Mouse (Mus musculus) central nervous system, embryonic 18 days (tissue): Measurements from ENCODE around the gene Tagap. TPM values are rescaled to one million over a fixed set of nuclear protein-coding genes. Genes with fewer than 3 reads are reported as not detected.

Source experiments
- polyA plus RNA-seq: library from polyadenylated mRNA; depleted of rRNA; stranded (reverse); fragments of >200 nt; gene quantifications from 2 replicates; pipeline ENCODE4 v1.2.3, GENCODE M21; 2012; rRNA removed

The Tagap gene
- 0.19 and 0.39 TPM in 2 replicates for polyA plus RNA-seq

DNA sequence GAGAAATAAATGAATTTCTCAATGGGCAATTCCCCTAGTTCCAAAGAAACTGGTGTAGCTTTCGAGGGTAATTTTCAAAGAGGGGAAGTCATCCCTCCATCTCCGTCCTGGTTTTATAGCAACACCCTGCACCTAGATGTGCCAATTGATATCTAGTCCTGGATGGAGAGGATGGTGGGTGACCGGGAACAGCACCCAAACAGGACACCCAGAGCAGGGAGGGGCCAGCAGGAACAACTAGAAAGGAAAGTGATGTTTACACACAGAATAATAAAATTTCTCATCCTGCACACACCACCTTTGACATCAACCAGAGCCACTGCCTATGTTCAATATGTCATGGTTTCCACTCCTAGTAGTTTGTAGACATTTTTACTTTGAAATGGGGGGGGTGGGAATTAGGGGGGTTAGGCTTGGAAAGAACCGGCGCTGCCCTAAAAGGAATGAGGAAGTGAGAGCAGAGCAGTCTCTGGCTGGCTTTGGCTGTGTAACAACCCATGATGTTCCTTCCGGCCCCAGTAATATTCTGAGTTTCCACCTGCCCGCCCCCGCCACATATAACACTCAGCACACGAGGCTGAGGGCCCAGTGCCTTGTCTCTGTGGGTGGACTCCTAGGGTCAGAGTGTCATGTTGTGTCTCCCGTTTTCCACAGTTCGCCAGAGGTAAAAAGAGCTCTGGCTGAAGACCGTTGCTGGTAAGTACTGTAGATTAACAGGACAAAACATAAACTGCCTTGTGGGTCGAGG lies at the start of gene Tagap:
TSS of gene Tagap (plus strand) at position 588 of the 748 bp plus-strand sequence.

DNA sequence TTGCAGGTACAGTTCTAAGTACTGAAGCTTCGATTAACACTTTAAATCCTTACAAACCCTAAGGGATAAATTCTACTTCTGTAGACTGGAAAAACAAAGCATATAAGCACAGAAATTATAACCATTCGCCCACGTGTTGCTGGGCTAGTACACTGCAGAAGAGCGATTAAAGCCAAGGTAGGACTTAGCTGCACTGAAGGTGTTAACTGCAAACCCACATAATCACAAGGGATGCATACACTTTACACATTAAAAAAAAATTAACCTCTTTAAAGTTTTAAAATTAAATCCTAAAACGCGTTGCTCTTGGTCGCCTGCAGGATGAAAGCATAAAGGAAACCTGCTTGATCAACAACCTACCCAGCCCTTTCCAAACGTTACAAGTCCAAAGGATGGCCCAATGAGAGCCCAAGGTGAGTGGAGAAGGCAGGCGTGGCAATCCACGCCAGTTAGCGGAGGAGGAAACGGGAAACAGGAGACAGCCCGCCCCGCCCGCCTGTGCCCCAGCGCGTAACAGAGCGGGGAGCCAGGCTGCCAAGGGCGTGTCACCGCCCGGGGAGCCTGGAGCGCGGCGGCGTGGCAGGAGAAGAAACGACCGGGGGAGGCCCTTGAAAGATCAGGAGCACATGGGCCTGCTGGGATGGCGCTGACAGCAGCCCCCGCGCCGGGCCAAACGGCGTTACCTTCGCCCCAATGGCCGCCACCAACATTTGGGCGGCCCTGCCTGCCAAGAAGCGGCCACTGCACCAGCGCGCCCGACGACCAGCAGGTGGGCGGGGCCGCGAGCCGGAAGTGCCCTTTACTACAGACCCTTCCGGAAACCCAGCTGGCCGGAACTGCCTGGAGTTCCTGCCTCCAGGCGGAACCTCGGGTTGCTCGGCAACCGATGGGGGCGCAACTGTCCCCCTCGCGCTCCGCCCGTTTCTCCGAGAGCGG lies 19.6 kb downstream of the Tagap start, which contains the start of gene Rsph3a:
TSS of gene Rsph3a (plus strand) at position 498 of the 936 bp plus-strand sequence.

Other genes with a start within 250 kb of the Tagap start
- 4.3 and 5.2 TPM in 2 replicates for gene Fndc1, start 98.7 kb upstream of the Tagap start, polyA plus RNA-seq
- 46.5 and 51.2 TPM in 2 replicates for gene Rsph3a, start 19.6 kb downstream of the Tagap start, polyA plus RNA-seq
- gene Gm49673, start 221.8 kb downstream of the Tagap start, polyA plus RNA-seq, result 0.47 and 0.75 TPM in 2 replicates
- gene Rnaset2a, start 222.1 kb downstream of the Tagap start, polyA plus RNA-seq, result 12.2 and 16.7 TPM in 2 replicates
- 16.6 and 20.1 TPM in 2 replicates for gene Fgfr1op, start 239.5 kb downstream of the Tagap start, polyA plus RNA-seq